Mouse (Mus musculus): ENCODE measurements around the gene Calcrl. TPM values are rescaled to one million over a fixed set of nuclear protein-coding genes. Genes with fewer than 3 reads are reported as not detected.

Calcrl gene
- polyA plus RNA-seq, 1 experiment from 2014 or later, result 14.2 TPM

DNA sequence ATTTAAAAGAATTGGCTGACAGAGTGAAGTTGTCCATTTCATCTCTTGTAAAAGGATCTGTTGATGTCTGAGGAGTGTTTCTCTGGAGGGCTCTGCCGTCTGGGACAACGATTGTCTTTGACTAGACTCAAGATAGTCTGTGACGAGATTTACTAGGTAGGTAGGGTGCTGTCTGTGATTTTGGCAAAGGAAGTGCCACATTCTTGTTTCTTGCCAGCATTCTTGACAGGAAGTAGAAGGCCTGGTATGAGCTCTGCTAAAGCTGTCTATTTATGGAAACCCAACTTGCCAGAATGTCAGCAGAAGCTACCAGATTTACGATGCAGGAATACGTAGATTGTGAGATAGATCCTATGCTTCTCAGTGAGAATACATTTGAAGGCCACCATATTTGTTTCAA is 16.7 kb upstream of the Calcrl start:
- Histone ChIP-seq H3K36me3 (ENCODE audit: control insufficient read depth, insufficient read depth) (no peaks in the 10 kb centered on the region), H3K9ac (ENCODE audit: low read depth, low read length) (no peak overlapping the region), H3K27me3 (replicated peaks; ENCODE audit: control insufficient read depth, insufficient read depth, low read length) (no peaks in the 10 kb centered on the region), H3K9me3 (ENCODE audit: control insufficient read depth) (no peaks in the 10 kb centered on the region), H3K4me1 (replicated peaks; ENCODE audit: control insufficient read depth, insufficient read depth, low read length) (no peaks in the 10 kb centered on the region), H3K4me2 (replicated peaks; ENCODE audit: low read depth) (no peak overlapping the region), H3K27ac (ENCODE audit: low read depth, low read length) (no peak overlapping the region), H3K4me3 (ENCODE audit: low read depth, low read length) (no peak overlapping the region)
- 81% methylated on average over 5 of the region's 5 CpGs for WGBS
- TF ChIP-seq CTCF (IDR thresholded peaks at IDR 0.05; ENCODE audit: low read depth), result no peak
- ATAC-seq, result no peak

DNA sequence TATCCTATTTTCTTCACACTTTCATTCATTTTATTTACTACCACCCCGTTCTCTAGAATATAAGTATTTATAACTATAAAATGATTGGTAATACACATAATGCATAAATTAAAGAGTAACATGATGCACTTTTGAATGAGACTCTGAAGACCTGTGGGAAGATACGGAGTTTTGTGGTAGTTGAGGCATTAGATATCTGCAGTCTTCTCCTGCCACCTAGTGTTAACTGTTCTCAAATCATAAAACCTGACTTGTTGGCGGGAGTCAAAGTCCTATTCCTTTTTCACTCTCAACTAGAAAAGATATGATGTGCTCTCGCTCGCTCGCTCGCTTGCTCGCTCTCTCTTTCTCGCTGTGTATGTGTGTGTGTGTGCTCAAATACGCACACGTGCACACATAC is 4.5 kb upstream of the Calcrl start:
- ATAC-seq, result no peak

DNA sequence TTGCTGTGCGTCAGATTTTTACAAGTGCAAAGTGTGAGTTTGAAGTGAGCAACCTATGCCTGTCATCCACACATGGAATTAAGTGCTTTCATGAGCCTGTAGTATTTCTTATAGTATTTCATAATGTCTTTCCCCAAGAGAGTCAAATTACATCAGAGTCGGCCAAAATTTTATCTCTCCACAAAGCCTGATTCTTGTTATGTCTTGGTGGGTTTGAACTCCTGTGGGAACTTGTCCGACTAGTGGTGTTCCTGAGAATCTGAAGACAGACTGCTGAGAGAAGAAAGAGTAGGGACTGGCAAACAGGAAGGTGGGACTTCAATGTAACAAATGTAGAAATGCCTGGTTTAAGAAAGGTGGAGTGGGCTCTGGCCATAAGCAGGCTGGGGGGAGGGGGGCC is 3.6 kb upstream of the Calcrl start:
- 58% methylated on average over 3 of the region's 3 CpGs for WGBS
- ATAC-seq, result no peak
- TF ChIP-seq CTCF (IDR thresholded peaks at IDR 0.05; ENCODE audit: low read depth), result 0 out of 2 replicates have a peak, but pooled peaks have one; percentile 15

More for the DNA sequence above, 4.5 kb upstream of the Calcrl start:
- Histone ChIP-seq H3K4me3 (ENCODE audit: low read depth, low read length) (no peak overlapping the region), H3K36me3 (ENCODE audit: control insufficient read depth, insufficient read depth) (no peaks in the 10 kb centered on the region), H3K27ac (ENCODE audit: low read depth, low read length) (no peak overlapping the region), H3K9me3 (ENCODE audit: control insufficient read depth) (no peaks in the 10 kb centered on the region), H3K4me2 (replicated peaks; ENCODE audit: low read depth) (peak overlapping the region; percentile 35), H3K4me1 (replicated peaks; ENCODE audit: control insufficient read depth, insufficient read depth, low read length) (no peaks in the 10 kb centered on the region), H3K9ac (ENCODE audit: low read depth, low read length) (no peak overlapping the region), H3K27me3 (replicated peaks; ENCODE audit: control insufficient read depth, insufficient read depth, low read length) (no peaks in the 10 kb centered on the region)
- WGBS, result 29% methylated on average over 11 of the region's 11 CpGs
- peak; percentile 86 for TF ChIP-seq CTCF (IDR thresholded peaks at IDR 0.05; ENCODE audit: low read depth)

DNA sequence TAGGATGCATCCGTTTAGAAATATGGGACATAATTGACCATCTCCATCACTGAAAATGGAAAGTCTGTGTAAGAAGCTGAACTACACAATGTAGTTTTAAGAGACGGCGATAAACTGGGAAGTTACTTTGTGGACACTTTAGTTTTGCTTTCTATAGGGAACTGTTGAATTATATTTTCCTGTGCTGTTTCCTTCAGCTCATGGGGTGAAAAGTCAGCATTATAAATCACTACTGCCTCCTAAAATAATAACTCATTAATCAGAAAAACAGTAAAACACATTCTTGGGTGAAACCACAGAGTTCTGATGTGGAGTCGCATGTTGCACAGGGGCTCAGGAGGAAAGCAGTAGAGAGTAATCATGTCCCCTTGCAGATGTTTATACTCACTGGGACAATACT is 1.3 kb upstream of the Calcrl start:
- peak overlapping the region; percentile 13; the same call in 1 of the 2 replicates for H3K4me2 ChIP-seq (replicated peaks; ENCODE audit: low read depth)
- WGBS, result 56% methylated on average over 4 of the region's 4 CpGs
- H3K27ac ChIP-seq (ENCODE audit: low read depth, low read length), result no peak overlapping the region

More for the DNA sequence above, 3.6 kb upstream of the Calcrl start:
- Histone ChIP-seq H3K27ac (ENCODE audit: low read depth, low read length) (no peak overlapping the region), H3K36me3 (ENCODE audit: control insufficient read depth, insufficient read depth) (no peaks in the 10 kb centered on the region), H3K9me3 (ENCODE audit: control insufficient read depth) (no peaks in the 10 kb centered on the region), H3K9ac (ENCODE audit: low read depth, low read length) (no peak overlapping the region), H3K4me2 (replicated peaks; ENCODE audit: low read depth) (no peak overlapping the region), H3K4me1 (replicated peaks; ENCODE audit: control insufficient read depth, insufficient read depth, low read length) (no peaks in the 10 kb centered on the region), H3K27me3 (replicated peaks; ENCODE audit: control insufficient read depth, insufficient read depth, low read length) (no peaks in the 10 kb centered on the region), H3K4me3 (ENCODE audit: low read depth, low read length) (no peak overlapping the region)

DNA sequence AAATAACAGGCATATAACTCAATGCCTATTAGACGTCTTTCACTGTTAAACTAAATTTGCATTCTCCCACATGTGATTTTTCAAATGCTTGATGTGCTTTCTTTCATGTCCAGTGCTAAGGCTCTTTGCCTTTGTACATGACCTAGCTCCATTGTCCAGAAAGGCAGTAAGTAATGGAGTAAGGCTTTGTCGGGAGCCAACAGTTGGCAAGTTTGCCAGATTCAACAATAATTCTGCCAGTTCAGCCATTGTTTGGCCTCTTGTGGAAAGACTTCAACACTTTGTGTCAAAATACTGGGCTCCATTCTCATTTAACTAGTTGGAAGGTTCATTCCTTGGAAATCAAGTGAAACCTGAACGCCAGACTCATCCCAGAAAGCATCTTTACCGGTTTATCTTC is 8.7 kb downstream of the Calcrl start:
- ATAC-seq, result no peak
- no peaks in the 10 kb centered on the region for H3K4me1 ChIP-seq (replicated peaks; ENCODE audit: control insufficient read depth, insufficient read depth, low read length)
- H3K9ac ChIP-seq (ENCODE audit: low read depth, low read length), result no peak overlapping the region
- H3K4me3 ChIP-seq (ENCODE audit: low read depth, low read length), result no peak overlapping the region
- H3K9me3 ChIP-seq (ENCODE audit: control insufficient read depth), result no peaks in the 10 kb centered on the region
- no peak overlapping the region for H3K4me2 ChIP-seq (replicated peaks; ENCODE audit: low read depth)
- no peaks in the 10 kb centered on the region for H3K36me3 ChIP-seq (ENCODE audit: control insufficient read depth, insufficient read depth)
- WGBS, result 93% methylated on average over 4 of the region's 4 CpGs
- H3K27me3 ChIP-seq (replicated peaks; ENCODE audit: control insufficient read depth, insufficient read depth, low read length), result no peaks in the 10 kb centered on the region
- no peak overlapping the region for H3K27ac ChIP-seq (ENCODE audit: low read depth, low read length)
- no peak for TF ChIP-seq CTCF (IDR thresholded peaks at IDR 0.05; ENCODE audit: low read depth)

More for the DNA sequence above, 1.3 kb upstream of the Calcrl start:
- Histone ChIP-seq H3K9ac (ENCODE audit: low read depth, low read length) (no peak overlapping the region), H3K27me3 (replicated peaks; ENCODE audit: control insufficient read depth, insufficient read depth, low read length) (no peaks in the 10 kb centered on the region), H3K9me3 (ENCODE audit: control insufficient read depth) (no peaks in the 10 kb centered on the region), H3K4me3 (ENCODE audit: low read depth, low read length) (no peak overlapping the region), H3K4me1 (replicated peaks; ENCODE audit: control insufficient read depth, insufficient read depth, low read length) (no peaks in the 10 kb centered on the region), H3K36me3 (ENCODE audit: control insufficient read depth, insufficient read depth) (no peaks in the 10 kb centered on the region)
- no peak for TF ChIP-seq CTCF (IDR thresholded peaks at IDR 0.05; ENCODE audit: low read depth)
- ATAC-seq, result no peak

DNA sequence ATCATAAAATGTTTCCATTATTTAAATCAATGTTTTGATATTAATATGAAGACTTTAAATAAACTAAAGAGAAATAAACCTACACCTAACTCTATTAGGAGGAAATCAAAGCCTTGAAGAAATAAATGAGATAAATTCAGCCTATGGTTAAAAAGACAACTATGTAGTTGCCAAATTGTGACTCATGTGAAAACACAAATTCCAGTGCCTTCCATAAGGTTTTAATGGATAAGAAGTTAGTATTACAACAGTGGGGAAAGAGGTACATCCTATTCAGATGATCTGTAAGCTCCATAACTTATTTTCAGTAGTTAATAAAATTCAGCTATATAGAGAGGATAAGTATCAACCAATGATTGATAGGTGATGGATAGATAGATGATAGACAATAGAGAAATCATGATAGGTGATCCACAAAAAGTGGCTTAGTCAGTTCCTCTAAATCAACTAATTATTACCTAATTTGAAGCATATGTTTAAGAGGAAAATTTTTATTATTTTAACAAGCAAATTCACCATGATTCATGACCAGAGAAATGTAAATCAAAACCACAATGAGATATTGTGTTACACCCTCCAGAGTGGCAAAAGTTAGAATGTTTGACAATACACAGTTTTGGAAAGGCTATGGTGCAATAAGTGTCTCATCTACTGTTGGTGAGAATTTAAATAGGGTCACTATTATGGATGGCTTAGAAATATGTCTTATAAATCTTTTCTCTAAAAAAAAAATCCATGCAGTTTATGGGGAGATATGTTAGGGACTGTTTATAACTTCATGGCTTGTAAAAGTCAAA is 15.2 kb downstream of the Calcrl start:
- H3K4me3 ChIP-seq (ENCODE audit: low read depth, low read length), result no peak overlapping the region
- no peak overlapping the region for H3K4me2 ChIP-seq (replicated peaks; ENCODE audit: low read depth)
- H3K27me3 ChIP-seq (replicated peaks; ENCODE audit: control insufficient read depth, insufficient read depth, low read length), result no peaks in the 10 kb centered on the region
- H3K36me3 ChIP-seq (ENCODE audit: control insufficient read depth, insufficient read depth), result no peaks in the 10 kb centered on the region
- ATAC-seq, result no peak
- no peak overlapping the region for H3K9ac ChIP-seq (ENCODE audit: low read depth, low read length)
- no peaks in the 10 kb centered on the region for H3K4me1 ChIP-seq (replicated peaks; ENCODE audit: control insufficient read depth, insufficient read depth, low read length)
- no peak overlapping the region for H3K27ac ChIP-seq (ENCODE audit: low read depth, low read length)
- no peaks in the 10 kb centered on the region for H3K9me3 ChIP-seq (ENCODE audit: control insufficient read depth)
- TF ChIP-seq CTCF (IDR thresholded peaks at IDR 0.05; ENCODE audit: low read depth), result no peak

Data from intestine, postnatal 0 days (tissue).